Mouse (Mus musculus): Measurements from ENCODE around the gene Hjurp. TPM values are rescaled to one million over a fixed set of nuclear protein-coding genes. Genes with fewer than 3 reads are reported as not detected.

Hjurp gene
- 66.4 and 80.3 TPM in 2 replicates for polyA plus RNA-seq (2015; fragmentation: Nextera tagmentation; extraction: Ambion mirVana)

DNA sequence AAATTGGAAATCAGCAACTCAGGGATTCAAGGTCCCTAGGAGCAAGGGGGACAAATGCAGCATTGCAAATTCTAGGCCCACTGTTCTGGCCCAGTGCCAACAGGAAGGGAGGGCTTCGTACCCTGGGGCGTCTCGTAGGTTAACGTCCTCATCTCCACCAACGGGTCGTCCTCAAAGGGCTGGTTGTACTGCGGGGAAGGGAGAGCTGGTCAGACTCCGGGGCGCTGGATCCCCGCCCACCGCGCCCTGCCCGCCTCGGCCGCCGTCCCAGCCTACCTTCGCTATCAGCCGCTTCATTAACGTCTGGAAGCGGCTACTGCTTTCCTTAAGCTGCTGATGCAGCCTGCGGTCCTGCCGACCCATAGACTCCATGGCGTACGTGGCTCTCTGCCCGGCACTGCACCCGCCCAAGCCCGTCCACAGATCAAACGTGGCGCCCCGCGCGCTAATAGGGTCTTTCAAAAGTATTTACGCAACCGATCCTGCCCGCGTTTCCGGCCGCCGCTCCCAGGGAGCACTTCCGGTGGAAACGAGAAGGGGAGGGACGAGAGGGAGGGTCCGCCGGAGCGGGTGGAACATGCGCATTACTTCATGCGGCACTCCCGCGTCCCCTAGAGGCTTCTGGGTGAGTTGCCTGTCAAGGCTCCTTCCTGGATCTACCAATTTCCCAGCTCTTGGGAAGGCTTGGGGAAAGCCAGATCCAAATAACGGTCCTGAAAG lies at the start of gene Hjurp, which contains the start of gene Trpm8:
Hjurp (minus strand) TSS at position 536 of the 720 bp plus-strand sequence.
Trpm8 (plus strand) TSS at position 564 of the 720 bp plus-strand sequence.
- Histone ChIP-seq H3K36me3 (ENCODE audit: control insufficient read depth, insufficient read depth, low read length) (peaks cover 17% of the 10 kb centered on the region), H3K27ac (ENCODE audit: low read depth, low read length) (peak within 1 kb of the TSS; percentile 72), H3K9ac (ENCODE audit: low read depth, low read length) (peak within 1 kb of the TSS; percentile 78), H3K27me3 (replicated peaks; ENCODE audit: control insufficient read depth, insufficient read depth, low read length) (no peaks in the 10 kb centered on the region), H3K4me1 (ENCODE audit: control insufficient read depth, insufficient read depth, low read depth, low read length) (peaks cover 19% of the 10 kb centered on the region), H3K4me2 (ENCODE audit: low read length) (peak within 1 kb of the TSS; percentile 68), H3K4me3 (ENCODE audit: low read length) (peak within 1 kb of the TSS; percentile 51), H3K9me3 (ENCODE audit: control insufficient read depth, low read length) (peaks cover 2% of the 10 kb centered on the region; the same call in 1 of the 2 replicates)
- WGBS: under 1% methylated on average over 50 of the region's 50 CpGs
- peak; percentile 98 for ATAC-seq

DNA sequence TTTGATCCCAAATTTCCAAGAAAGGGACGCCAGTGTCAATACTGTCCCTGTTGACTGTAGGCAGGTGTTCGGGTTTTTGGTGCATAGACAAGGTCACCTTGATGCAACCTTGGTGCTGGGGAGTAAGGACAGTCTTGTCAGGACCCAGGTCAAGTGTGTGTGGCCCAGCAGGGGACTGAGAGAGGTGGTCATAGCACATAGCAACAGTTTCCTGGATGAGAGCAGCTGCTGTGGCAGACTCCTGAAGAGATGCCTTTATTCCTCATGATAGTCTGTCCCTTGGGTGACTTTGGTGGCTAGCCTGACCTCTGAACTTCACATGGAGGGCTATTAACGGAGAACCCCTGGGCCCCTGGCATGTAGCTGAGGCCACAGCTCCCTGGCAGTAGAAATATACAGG lies 45.7 kb upstream of the Hjurp start:
- H3K4me3 ChIP-seq (ENCODE audit: low read length): no peak overlapping the region
- H3K36me3 ChIP-seq (ENCODE audit: control insufficient read depth, insufficient read depth, low read length): no peaks in the 10 kb centered on the region
- H3K4me2 ChIP-seq (ENCODE audit: low read length): no peak overlapping the region
- no peaks in the 10 kb centered on the region for H3K27me3 ChIP-seq (replicated peaks; ENCODE audit: control insufficient read depth, insufficient read depth, low read length)
- H3K27ac ChIP-seq (ENCODE audit: low read depth, low read length): no peak overlapping the region
- WGBS: 86% methylated on average over 3 of the region's 3 CpGs
- no peak overlapping the region for H3K9ac ChIP-seq (ENCODE audit: low read depth, low read length)
- ATAC-seq: no peak
- no peaks in the 10 kb centered on the region for H3K4me1 ChIP-seq (ENCODE audit: control insufficient read depth, insufficient read depth, low read depth, low read length)
- no peaks in the 10 kb centered on the region for H3K9me3 ChIP-seq (ENCODE audit: control insufficient read depth, low read length)

DNA sequence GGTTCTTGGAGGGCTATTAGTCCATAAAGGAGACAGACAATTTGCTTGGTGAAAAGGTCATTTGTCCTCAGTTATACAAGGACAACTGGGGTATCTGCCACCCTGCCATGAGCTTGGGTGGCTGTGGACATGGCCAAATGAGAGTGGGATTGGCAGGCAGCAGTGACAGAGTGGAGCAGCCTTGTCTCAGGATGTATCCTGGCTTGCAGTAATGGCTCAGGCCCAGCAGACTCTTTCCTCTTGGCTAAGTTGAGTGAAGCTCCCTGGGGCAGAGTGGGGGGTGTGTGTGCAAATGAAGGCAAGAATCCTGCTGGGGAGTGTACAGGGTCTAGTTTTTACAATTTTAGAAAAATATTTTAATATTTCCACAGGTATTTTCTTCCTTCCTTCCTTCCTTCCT lies 44.7 kb upstream of the Hjurp start:
- H3K4me2 ChIP-seq (ENCODE audit: low read length): no peak overlapping the region
- H3K4me1 ChIP-seq (ENCODE audit: control insufficient read depth, insufficient read depth, low read depth, low read length): no peaks in the 10 kb centered on the region
- H3K36me3 ChIP-seq (ENCODE audit: control insufficient read depth, insufficient read depth, low read length): no peaks in the 10 kb centered on the region
- H3K4me3 ChIP-seq (ENCODE audit: low read length): no peak overlapping the region
- no peaks in the 10 kb centered on the region for H3K27me3 ChIP-seq (replicated peaks; ENCODE audit: control insufficient read depth, insufficient read depth, low read length)
- H3K9me3 ChIP-seq (ENCODE audit: control insufficient read depth, low read length): no peaks in the 10 kb centered on the region
- no peak overlapping the region for H3K9ac ChIP-seq (ENCODE audit: low read depth, low read length)
- ATAC-seq: no peak
- H3K27ac ChIP-seq (ENCODE audit: low read depth, low read length): no peak overlapping the region

DNA sequence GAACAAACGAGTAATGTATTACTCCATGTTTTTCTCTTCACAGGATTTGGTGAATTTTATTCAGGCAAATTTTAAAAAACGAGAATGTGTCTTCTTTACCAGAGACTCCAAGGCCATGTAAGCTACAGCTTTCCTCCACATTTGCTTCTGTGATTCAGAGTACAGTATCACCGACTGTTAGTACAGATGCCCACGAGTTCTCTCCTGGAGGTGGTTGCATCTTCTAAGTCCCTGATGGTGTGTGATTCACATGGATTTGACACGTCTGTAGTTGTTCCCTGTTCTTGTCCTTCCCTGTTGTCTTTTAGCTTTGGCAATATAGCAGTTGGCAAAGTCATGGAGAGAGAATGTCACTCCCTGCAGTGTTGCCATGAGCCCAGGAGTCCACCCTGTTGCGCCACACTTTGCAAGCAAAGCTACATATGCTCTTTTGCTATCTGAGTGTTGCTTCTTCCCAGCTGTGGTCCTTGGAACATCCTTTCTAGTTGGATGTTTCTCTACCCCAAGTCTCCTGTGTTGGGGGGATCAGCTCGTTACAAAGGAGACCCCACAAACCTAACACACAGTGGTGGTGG lies 43.5 kb upstream of the Hjurp start:
- WGBS: 76% methylated on average over 7 of the region's 7 CpGs
- Histone ChIP-seq H3K4me1 (ENCODE audit: control insufficient read depth, insufficient read depth, low read depth, low read length) (no peaks in the 10 kb centered on the region), H3K27me3 (replicated peaks; ENCODE audit: control insufficient read depth, insufficient read depth, low read length) (no peaks in the 10 kb centered on the region), H3K36me3 (ENCODE audit: control insufficient read depth, insufficient read depth, low read length) (no peaks in the 10 kb centered on the region), H3K9me3 (ENCODE audit: control insufficient read depth, low read length) (no peaks in the 10 kb centered on the region), H3K4me2 (ENCODE audit: low read length) (no peak overlapping the region), H3K9ac (ENCODE audit: low read depth, low read length) (no peak overlapping the region), H3K4me3 (ENCODE audit: low read length) (no peak overlapping the region), H3K27ac (ENCODE audit: low read depth, low read length) (no peak overlapping the region)
- no peak for ATAC-seq

DNA sequence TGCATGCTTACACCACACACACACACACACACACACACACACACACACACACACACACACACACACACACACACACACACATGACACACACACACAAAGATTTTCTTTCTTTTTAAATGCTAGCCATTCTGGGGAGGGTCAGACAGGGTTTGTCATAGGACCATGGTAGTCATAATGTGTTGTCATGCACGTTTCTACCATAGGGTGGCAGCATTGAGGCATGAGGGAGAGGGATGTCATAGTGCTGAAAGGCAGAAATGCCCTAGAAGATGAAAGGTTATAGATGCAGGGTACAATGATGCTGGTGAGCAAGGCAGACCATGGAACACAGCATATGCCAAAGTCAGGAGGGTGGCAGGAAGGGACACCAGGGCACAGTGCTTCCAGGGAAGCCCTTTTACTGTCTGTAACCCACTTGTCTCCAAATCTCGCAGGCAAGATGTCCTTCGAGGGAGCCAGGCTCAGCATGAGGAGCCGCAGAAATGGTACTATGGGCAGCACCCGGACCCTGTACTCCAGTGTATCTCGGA lies 41.2 kb upstream of the Hjurp start:
- Histone ChIP-seq H3K9ac (ENCODE audit: low read depth, low read length) (no peak overlapping the region), H3K4me2 (ENCODE audit: low read length) (no peak overlapping the region)
- 73% methylated on average over 6 of the region's 6 CpGs for WGBS

DNA sequence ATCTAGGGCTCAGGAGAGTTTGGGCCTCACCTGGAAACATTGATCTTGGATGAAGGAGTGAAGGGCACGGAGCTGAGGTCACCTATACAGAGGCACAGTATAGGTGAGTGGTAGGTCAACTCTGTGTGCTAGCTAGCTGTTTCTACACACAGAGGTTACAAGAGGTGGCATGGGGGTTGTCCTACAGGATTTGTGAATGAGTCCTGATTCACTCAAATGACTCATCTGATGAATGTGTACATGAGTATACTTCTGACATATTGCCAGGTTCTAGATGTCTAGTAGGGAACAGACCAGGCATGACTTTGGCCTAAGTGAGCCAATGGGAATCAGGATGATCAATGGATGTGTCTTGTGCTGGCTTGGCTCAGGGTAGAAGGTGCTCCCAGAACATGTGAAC lies 39.8 kb upstream of the Hjurp start:
- Histone ChIP-seq H3K27me3 (replicated peaks; ENCODE audit: control insufficient read depth, insufficient read depth, low read length) (no peaks in the 10 kb centered on the region), H3K4me2 (ENCODE audit: low read length) (no peak overlapping the region), H3K27ac (ENCODE audit: low read depth, low read length) (no peak overlapping the region), H3K4me1 (ENCODE audit: control insufficient read depth, insufficient read depth, low read depth, low read length) (no peaks in the 10 kb centered on the region), H3K36me3 (ENCODE audit: control insufficient read depth, insufficient read depth, low read length) (no peaks in the 10 kb centered on the region), H3K9me3 (ENCODE audit: control insufficient read depth, low read length) (no peaks in the 10 kb centered on the region), H3K4me3 (ENCODE audit: low read length) (no peak overlapping the region), H3K9ac (ENCODE audit: low read depth, low read length) (no peak overlapping the region)
- 96% methylated on average over 1 of the region's 1 CpGs for WGBS
- ATAC-seq: no peak

More for the DNA sequence above, 41.2 kb upstream of the Hjurp start:
- H3K4me3 ChIP-seq (ENCODE audit: low read length): no peak overlapping the region
- H3K9me3 ChIP-seq (ENCODE audit: control insufficient read depth, low read length): no peaks in the 10 kb centered on the region
- H3K4me1 ChIP-seq (ENCODE audit: control insufficient read depth, insufficient read depth, low read depth, low read length): no peaks in the 10 kb centered on the region
- H3K27ac ChIP-seq (ENCODE audit: low read depth, low read length): no peak overlapping the region
- no peaks in the 10 kb centered on the region for H3K36me3 ChIP-seq (ENCODE audit: control insufficient read depth, insufficient read depth, low read length)
- no peaks in the 10 kb centered on the region for H3K27me3 ChIP-seq (replicated peaks; ENCODE audit: control insufficient read depth, insufficient read depth, low read length)
- no peak for ATAC-seq

DNA sequence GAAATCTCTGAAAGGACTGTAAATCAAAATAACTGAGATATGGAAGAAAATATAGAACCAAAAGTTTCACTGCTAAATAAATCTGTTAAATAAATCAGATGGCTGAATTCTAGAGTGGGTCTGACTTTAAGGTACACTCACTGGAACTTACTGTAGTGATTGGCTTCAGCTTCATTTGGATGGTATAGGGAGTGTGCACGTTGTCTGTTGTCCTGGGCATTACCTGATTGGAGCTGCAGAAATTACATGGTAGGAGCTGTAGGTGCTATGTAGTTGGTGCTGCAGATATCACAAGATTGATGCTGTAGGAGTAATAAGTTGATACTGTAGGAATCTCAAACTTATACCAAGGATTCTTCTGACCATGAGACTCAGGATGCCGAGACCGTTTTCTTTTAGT lies 32.9 kb upstream of the Hjurp start:
- no peak overlapping the region for H3K9ac ChIP-seq (ENCODE audit: low read depth, low read length)
- 69% methylated on average over 3 of the region's 3 CpGs for WGBS
- H3K4me2 ChIP-seq (ENCODE audit: low read length): no peak overlapping the region
- no peaks in the 10 kb centered on the region for H3K4me1 ChIP-seq (ENCODE audit: control insufficient read depth, insufficient read depth, low read depth, low read length)
- H3K36me3 ChIP-seq (ENCODE audit: control insufficient read depth, insufficient read depth, low read length): no peaks in the 10 kb centered on the region
- peaks cover 45% of the 10 kb centered on the region for H3K9me3 ChIP-seq (ENCODE audit: control insufficient read depth, low read length)
- H3K27ac ChIP-seq (ENCODE audit: low read depth, low read length): no peak overlapping the region
- no peak overlapping the region for H3K4me3 ChIP-seq (ENCODE audit: low read length)
- H3K27me3 ChIP-seq (replicated peaks; ENCODE audit: control insufficient read depth, insufficient read depth, low read length): no peaks in the 10 kb centered on the region
- ATAC-seq: no peak

DNA sequence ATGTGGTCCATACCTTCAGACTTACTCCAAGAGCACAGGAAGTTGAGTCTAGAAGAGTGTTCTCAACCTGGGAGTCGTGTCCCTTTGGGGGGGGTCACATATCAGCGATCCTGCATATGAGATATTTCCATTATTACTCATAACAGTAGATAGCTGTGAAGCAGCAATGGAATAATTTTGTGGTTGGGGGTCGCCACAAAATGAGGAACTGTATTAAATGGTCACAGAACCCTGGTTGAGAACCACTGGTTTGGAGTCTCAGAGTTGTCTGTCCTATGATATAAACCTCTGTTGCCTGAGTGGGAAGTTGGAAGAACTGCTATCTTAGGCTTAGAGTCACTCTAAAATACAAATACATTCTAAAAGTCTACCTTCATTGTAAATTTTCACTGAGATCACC lies 32.5 kb upstream of the Hjurp start:
- Histone ChIP-seq H3K27ac (ENCODE audit: low read depth, low read length) (no peak overlapping the region), H3K27me3 (replicated peaks; ENCODE audit: control insufficient read depth, insufficient read depth, low read length) (no peaks in the 10 kb centered on the region), H3K4me1 (ENCODE audit: control insufficient read depth, insufficient read depth, low read depth, low read length) (no peaks in the 10 kb centered on the region), H3K36me3 (ENCODE audit: control insufficient read depth, insufficient read depth, low read length) (no peaks in the 10 kb centered on the region), H3K4me2 (ENCODE audit: low read length) (no peak overlapping the region), H3K9ac (ENCODE audit: low read depth, low read length) (no peak overlapping the region), H3K9me3 (ENCODE audit: control insufficient read depth, low read length) (peaks cover 50% of the 10 kb centered on the region), H3K4me3 (ENCODE audit: low read length) (no peak overlapping the region)
- ATAC-seq: no peak
- WGBS: 55% methylated on average over 3 of the region's 3 CpGs

DNA sequence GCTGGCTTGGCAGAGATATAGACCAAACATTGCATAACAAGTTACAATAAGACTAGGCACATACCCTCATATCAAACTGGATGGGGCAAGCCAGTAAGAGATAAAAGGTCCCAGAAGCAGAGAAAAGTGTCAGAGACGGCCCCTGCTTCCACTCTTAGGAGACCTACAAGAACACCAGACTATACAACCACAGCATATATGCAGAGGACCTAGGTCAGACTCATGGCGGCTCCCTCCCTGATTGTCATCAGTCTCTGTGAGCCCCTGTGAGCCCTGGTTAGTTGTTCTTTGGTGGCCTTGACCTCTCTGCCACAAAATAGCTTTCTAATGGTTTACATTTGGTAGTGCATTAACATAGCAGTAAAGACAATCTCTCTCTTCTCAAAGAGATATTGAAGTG lies 31.6 kb upstream of the Hjurp start:
- H3K36me3 ChIP-seq (ENCODE audit: control insufficient read depth, insufficient read depth, low read length): no peaks in the 10 kb centered on the region
- 51% methylated on average over 2 of the region's 2 CpGs for WGBS

More for the DNA sequence above, 31.6 kb upstream of the Hjurp start:
- ATAC-seq: no peak
- H3K27ac ChIP-seq (ENCODE audit: low read depth, low read length): no peak overlapping the region
- H3K9ac ChIP-seq (ENCODE audit: low read depth, low read length): no peak overlapping the region
- no peak overlapping the region for H3K4me3 ChIP-seq (ENCODE audit: low read length)
- H3K4me1 ChIP-seq (ENCODE audit: control insufficient read depth, insufficient read depth, low read depth, low read length): no peaks in the 10 kb centered on the region
- H3K4me2 ChIP-seq (ENCODE audit: low read length): no peak overlapping the region
- peaks cover 55% of the 10 kb centered on the region for H3K9me3 ChIP-seq (ENCODE audit: control insufficient read depth, low read length)
- no peaks in the 10 kb centered on the region for H3K27me3 ChIP-seq (replicated peaks; ENCODE audit: control insufficient read depth, insufficient read depth, low read length)
